Comparison of ENCODE assay signal across 13 mouse cellular contexts in genomic region chr9:70914659-70915355, GRCm38 (mm10). TPM values are rescaled to one million over a fixed set of nuclear protein-coding genes. Genes with fewer than 3 reads are reported as not detected.
DNase-seq lines count a peak whose midpoint lies in the region; ATAC-seq and TF ChIP-seq lines count a peak whose summit lies in the region.
"Had no signal": no experiment of that assay in that cellular context is flagged by ENCODE, and none has a peak within 500 bp of the region (broad histone marks: within the 10 kb centered on the region; RNA-seq: fewer than 3 reads in every experiment).

No protein-coding gene starts in this region.

- no peaks in the 10 kb centered on the region for H3K9me3 ChIP-seq in heart, embryonic 12.5 days (replicated peaks)
- H3K9me3 ChIP-seq in stomach, postnatal 0 days (ENCODE audit: control insufficient read depth, low read length) = no peaks in the 10 kb centered on the region
- H3K9me3 ChIP-seq: hindbrain, embryonic 13.5 days had no signal

- H3K4me3 ChIP-seq in heart, embryonic 12.5 days = no peak overlapping the region
- H3K4me3 ChIP-seq in liver, adult 2 months (ENCODE audit: insufficient read depth, low read depth, low read length) = no peak overlapping the region
- H3K4me3 ChIP-seq in stomach, postnatal 0 days (ENCODE audit: low read depth, low read length) = no peak overlapping the region
- H3K4me3 ChIP-seq: hindbrain, embryonic 13.5 days had no signal

- TF ChIP-seq EP300 in stomach, postnatal 0 days (optimal IDR thresholded peaks at IDR 0.05) = no peak

- WGBS in heart, embryonic 12.5 days = 43% methylated on average over 10 of the region's 10 CpGs
- whole genome bisulfite sequencing in liver, adult 2 months = 53% methylated on average over 10 of the region's 10 CpGs
- 67% methylated on average over 10 of the region's 10 CpGs for WGBS in stomach, postnatal 0 days

- H3K9ac ChIP-seq in heart, embryonic 12.5 days = no peak overlapping the region
- H3K9ac ChIP-seq in liver, adult 2 months (ENCODE audit: low read depth, low read length) = no peak overlapping the region
- H3K9ac ChIP-seq in stomach, postnatal 0 days (ENCODE audit: low read length) = no peak overlapping the region
- H3K9ac ChIP-seq: hindbrain, embryonic 13.5 days had no signal

- DNase-seq in heart, adult 18-20 months = no peak
- DNase-seq in spleen, postnatal 36 days (ENCODE audit: low spot score in 2 of 2) = peak; percentile 19 to 61
- no peak for DNase-seq in spleen, postnatal 14 days (ENCODE audit: low spot score in 2 of 2)
- no peak for DNase-seq in liver, adult 2 months (ENCODE audit: extremely low read depth, low read depth, low spot score)
- DNase-seq in stomach, postnatal 0 days (ENCODE audit: low spot score) = no peak
- DNase-seq in layer of hippocampus, adult 8-10 months (ENCODE audit: low spot score in 2 of 2) = no peak
- no peak for DNase-seq in layer of hippocampus, postnatal 36 days

- ATAC-seq in heart, embryonic 12.5 days (ENCODE audit: insufficient number of reproducible peaks, low FRiP score) = peak; percentile 59
- ATAC-seq in stomach, postnatal 0 days (ENCODE audit: low FRiP score, low TSS enrichment) = no peak
- ATAC-seq: CD4-positive, CD25-positive, alpha-beta regulatory T cell, adult 4 months; lung, postnatal 0 days had no signal

- no peaks in the 10 kb centered on the region for H3K36me3 ChIP-seq in heart, embryonic 12.5 days
- H3K36me3 ChIP-seq in liver, adult 2 months (ENCODE audit: control insufficient read depth, insufficient read depth, low read length) = 0 out of 2 replicates have a peak, but pooled peaks cover 4% of the 10 kb centered on the region
- no peaks in the 10 kb centered on the region for H3K36me3 ChIP-seq in stomach, postnatal 0 days (ENCODE audit: control insufficient read depth, insufficient read depth, low read length)
- H3K36me3 ChIP-seq: hindbrain, embryonic 13.5 days had no signal

- peaks cover 54% of the 10 kb centered on the region for H3K79me2 ChIP-seq in liver, adult 2 months (ENCODE audit: control insufficient read depth, insufficient read depth, low read length)

- H3K4me2 ChIP-seq in heart, embryonic 12.5 days = no peak overlapping the region
- no peak overlapping the region for H3K4me2 ChIP-seq in stomach, postnatal 0 days (replicated peaks; ENCODE audit: low read depth)
- H3K4me2 ChIP-seq: hindbrain, embryonic 13.5 days had no signal

- TF ChIP-seq POLR2A in liver, adult 2 months (IDR thresholded peaks at IDR 0.05; ENCODE audit: extremely low read depth, insufficient read depth, low read length) = no peak

- H3K27ac ChIP-seq in heart, embryonic 12.5 days (ENCODE audit: poor library complexity, severe bottlenecking) = no peak overlapping the region
- H3K27ac ChIP-seq in liver, adult 2 months (replicated peaks; ENCODE audit: insufficient read depth, low read depth, low read length) = no peak overlapping the region
- no peak overlapping the region for H3K27ac ChIP-seq in stomach, postnatal 0 days (replicated peaks)

- H3K4me1 ChIP-seq in heart, embryonic 12.5 days (replicated peaks) = peaks cover 23% of the 10 kb centered on the region
- H3K4me1 ChIP-seq in liver, adult 2 months (ENCODE audit: control insufficient read depth, insufficient read depth, low read length) = peaks cover 44% of the 10 kb centered on the region
- no peaks in the 10 kb centered on the region for H3K4me1 ChIP-seq in stomach, postnatal 0 days (replicated peaks; ENCODE audit: control insufficient read depth, insufficient read depth)

- peak; percentile 16; the same call in 1 of the 2 replicates for TF ChIP-seq CTCF in liver, adult 2 months (IDR thresholded peaks at IDR 0.05; ENCODE audit: low read depth, low read length)
- TF ChIP-seq CTCF in stomach, postnatal 0 days (IDR thresholded peaks at IDR 0.05; ENCODE audit: low read depth) = 0 out of 2 replicates have a peak, but pooled peaks have one; percentile 8

- peaks cover 6% of the 10 kb centered on the region for H3K27me3 ChIP-seq in heart, embryonic 12.5 days (replicated peaks)
- no peaks in the 10 kb centered on the region for H3K27me3 ChIP-seq in liver, adult 2 months (ENCODE audit: control insufficient read depth, insufficient read depth, low read length)
- no peaks in the 10 kb centered on the region for H3K27me3 ChIP-seq in stomach, postnatal 0 days (ENCODE audit: control insufficient read depth, insufficient read depth, low read length)
- H3K27me3 ChIP-seq: hindbrain, embryonic 13.5 days had no signal

RNA-seq across cellular contexts. Expression of gene Lipc, which starts 37.2 kb away (rescaled TPM):
- 0.22 and 1.00 TPM in 2 replicates for polyA plus RNA-seq in heart, embryonic 12.5 days (2016; fragmentation: Nextera tagmentation; extraction: Ambion mirVana)
- under 1 TPM in 1 of 2 experiments, not detected in 1; 0.15 TPM for total RNA-seq in heart, adult 18-20 months (2021)
- 232 and 384 TPM in 2 replicates for total RNA-seq in liver, adult 2 months (2014; rRNA removed)
- polyA plus RNA-seq in liver, adult 2 months (2012; rRNA removed) = 204 and 210 TPM in 2 replicates
- polyA plus RNA-seq in stomach, postnatal 0 days (2015; fragmentation: Nextera tagmentation; extraction: Ambion mirVana) = 1.2 and 1.4 TPM in 2 replicates
- under 1 TPM in 3 of 4 experiments, not detected in 1; 0.26 to 0.36 (median 0.27) TPM for total RNA-seq in layer of hippocampus, adult 8-10 months (2022)
- total RNA-seq in layer of hippocampus, postnatal 36 days (2021) = under 1 TPM in 1 of 2 experiments, not detected in 1; 0.25 TPM
- total RNA-seq: gastrocnemius, adult 18-20 months; left cerebral cortex, adult 18-20 months had no signal
- polyA plus RNA-seq: CD4-positive, CD25-positive, alpha-beta regulatory T cell, adult 4 months; hindbrain, embryonic 13.5 days had no signal

Comparison
In these comparisons a context has a peak if more than half of its experiments do, and no peak if none do; other contexts are left out.
1. DNase-seq: peak in spleen, postnatal 36 days (2 of 2); none in heart, adult 18-20 months (0 of 2), spleen, postnatal 14 days (0 of 2), liver, adult 2 months (single experiment), stomach, postnatal 0 days (single experiment), layer of hippocampus, adult 8-10 months (0 of 2) and layer of hippocampus, postnatal 36 days (0 of 2).
2. RNA of gene Lipc, which starts 37.2 kb away (total RNA-seq): 232 to 384 TPM in liver, adult 2 months; 0.26 to 0.36 TPM in layer of hippocampus, adult 8-10 months, 0.25 TPM in layer of hippocampus, postnatal 36 days and 0.15 TPM in heart, adult 18-20 months; every median in the first group is over 100 times any median in the second.